Mouse (Mus musculus) lung, embryonic 15.5 days (tissue): Measurements from ENCODE around the gene Mtrr. TPM values are rescaled to one million over a fixed set of nuclear protein-coding genes. Genes with fewer than 3 reads are reported as not detected.

Experiments used
- ATAC-seq: fragments of 200-750 bp; cut with Nextera tagmentation; 2 replicates; pipeline ENCODE4 v1.8.0; 2017; ENCODE audit warnings: moderate number of reproducible peaks, borderline replicate concordance; ENCODE audit not compliant: low FRiP score, low TSS enrichment; ENCODE audit errors: extremely low read depth
- H3K27ac ChIP-seq: fragments of 300-500 bp; sonication (generic); 2 replicates; pipeline ENCODE4 v1.5.1; 2015; ENCODE audit warnings: moderate library complexity, mild to moderate bottlenecking, inconsistent platforms
- H3K27me3 ChIP-seq: fragments of 300-500 bp; sonication (generic); 2 replicates; pipeline ENCODE4 v1.6.1; 2015; ENCODE audit warnings: inconsistent platforms
- H3K36me3 ChIP-seq: fragments of 300-500 bp; sonication (generic); 2 replicates; pipeline ENCODE4 v1.6.1; 2015; ENCODE audit warnings: inconsistent platforms
- H3K4me1 ChIP-seq: fragments of 300-500 bp; sonication (generic); 2 replicates; pipeline ENCODE4 v1.6.1; 2015; ENCODE audit warnings: inconsistent platforms
- H3K4me2 ChIP-seq: fragments of 300-500 bp; sonication (generic); 2 replicates; pipeline ENCODE4 v1.6.1; 2015; ENCODE audit warnings: inconsistent platforms, mild to moderate bottlenecking, moderate library complexity
- H3K4me3 ChIP-seq: fragments of 300-500 bp; sonication (generic); 2 replicates; pipeline ENCODE4 v1.5.1; 2015; ENCODE audit warnings: mild to moderate bottlenecking, inconsistent platforms
- H3K9ac ChIP-seq: fragments of 300-500 bp; sonication (generic); 2 replicates; pipeline ENCODE4 v1.6.1; 2015; ENCODE audit warnings: inconsistent platforms
- H3K9me3 ChIP-seq: fragments of 300-500 bp; sonication (generic); 2 replicates; pipeline ENCODE4 v1.6.1; 2016; ENCODE audit warnings: inconsistent platforms
- WGBS: fragments of 180-500 bp; shearing (Covaris S2); methylation state at CpG from one replicate; pipeline ENCODE4 v1.1.7; 2015; 5-methylcytosine and 5-hydroxymethylcytosine counted together
- polyA plus RNA-seq: library from polyadenylated mRNA; unstranded; fragments of >200 nt; fragmentation: Nextera tagmentation; extraction: Ambion mirVana; gene quantifications from 2 replicates; pipeline ENCODE4 v1.2.1, GENCODE M21; 2015

Mtrr gene
- 20.3 and 23.3 TPM in 2 replicates for polyA plus RNA-seq

DNA sequence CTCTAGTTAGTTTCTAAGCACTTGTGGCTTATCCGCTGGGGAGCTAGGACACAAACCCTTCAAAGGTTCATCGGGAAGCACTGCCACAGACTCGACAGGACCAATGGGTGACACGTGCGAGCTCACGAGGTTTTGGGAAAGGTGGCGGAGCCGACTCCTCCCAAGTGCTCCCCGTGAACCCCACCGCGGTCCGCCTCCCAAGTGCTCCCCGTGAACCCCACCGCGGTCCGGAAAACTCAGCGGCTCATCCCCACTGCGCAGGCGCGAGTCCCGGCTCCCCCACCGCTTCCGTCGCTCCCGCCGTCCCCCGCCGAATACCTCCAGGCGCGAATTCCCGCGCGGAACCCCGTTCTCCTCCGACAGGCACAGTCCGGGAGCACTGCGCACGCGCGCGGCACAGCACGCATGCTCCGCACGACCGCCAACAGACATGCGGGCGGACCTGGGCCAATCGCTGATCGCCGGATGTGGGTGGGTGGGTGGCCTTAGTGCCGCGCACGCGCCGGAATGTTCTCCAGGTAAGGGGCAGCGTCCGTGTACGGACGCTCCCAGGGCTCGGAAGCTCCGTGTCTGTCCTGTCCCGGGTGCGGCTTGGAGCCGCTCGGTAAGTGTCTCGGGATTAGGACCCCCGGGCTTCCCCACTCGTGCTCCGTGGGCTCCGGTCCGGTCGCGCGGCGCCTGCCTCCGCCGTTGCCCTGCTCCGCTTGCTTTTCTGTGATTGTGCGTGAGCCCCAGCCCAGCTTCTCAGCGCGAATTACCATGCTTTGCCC, at the start of gene Mtrr, which contains the start of gene Fastkd3:
Mtrr (minus strand) TSS at position 403 of the 770 bp plus-strand sequence.
Fastkd3 (plus strand) TSS at position 488 of the 770 bp plus-strand sequence.
- Histone ChIP-seq H3K36me3 (peaks cover 38% of the 10 kb centered on the region), H3K27me3 (no peaks in the 10 kb centered on the region), H3K4me1 (peaks cover 15% of the 10 kb centered on the region), H3K4me3 (peak within 1 kb of the TSS; percentile 68), H3K9me3 (no peaks in the 10 kb centered on the region), H3K9ac (peak within 1 kb of the TSS; percentile 66), H3K27ac (peak within 1 kb of the TSS; percentile 85), H3K4me2 (peak within 1 kb of the TSS; percentile 85)
- WGBS: under 1% methylated on average over 57 of the region's 81 CpGs
- ATAC-seq: peak; percentile 98

DNA sequence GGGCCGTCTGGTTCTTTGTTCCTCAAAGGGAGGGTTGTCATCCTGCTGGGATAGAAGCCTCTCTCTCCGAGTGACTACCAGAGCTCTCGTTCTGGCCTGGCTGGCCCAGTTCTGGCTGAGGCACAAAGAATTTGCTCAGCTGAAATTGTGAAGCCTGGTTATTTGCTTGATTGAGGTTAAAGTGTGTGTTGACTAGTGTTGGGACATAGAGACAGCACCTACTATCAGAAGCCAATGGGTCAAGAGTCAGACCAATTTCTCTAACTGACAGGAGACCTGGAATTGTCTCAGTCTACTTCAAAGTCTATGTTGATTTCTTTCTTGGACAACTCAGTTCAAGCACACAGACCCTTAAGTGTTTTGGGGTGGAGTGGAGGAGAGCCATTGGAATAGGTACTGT, 45.1 kb upstream of the Mtrr start:
- no peak overlapping the region for H3K4me3 ChIP-seq
- no peak for ATAC-seq
- no peak overlapping the region for H3K4me2 ChIP-seq
- H3K36me3 ChIP-seq: peaks cover 23% of the 10 kb centered on the region
- H3K9me3 ChIP-seq: no peaks in the 10 kb centered on the region
- H3K4me1 ChIP-seq: no peaks in the 10 kb centered on the region
- no peaks in the 10 kb centered on the region for H3K27me3 ChIP-seq
- 52% methylated on average over 3 of the region's 3 CpGs for WGBS
- no peak overlapping the region for H3K27ac ChIP-seq
- no peak overlapping the region for H3K9ac ChIP-seq

DNA sequence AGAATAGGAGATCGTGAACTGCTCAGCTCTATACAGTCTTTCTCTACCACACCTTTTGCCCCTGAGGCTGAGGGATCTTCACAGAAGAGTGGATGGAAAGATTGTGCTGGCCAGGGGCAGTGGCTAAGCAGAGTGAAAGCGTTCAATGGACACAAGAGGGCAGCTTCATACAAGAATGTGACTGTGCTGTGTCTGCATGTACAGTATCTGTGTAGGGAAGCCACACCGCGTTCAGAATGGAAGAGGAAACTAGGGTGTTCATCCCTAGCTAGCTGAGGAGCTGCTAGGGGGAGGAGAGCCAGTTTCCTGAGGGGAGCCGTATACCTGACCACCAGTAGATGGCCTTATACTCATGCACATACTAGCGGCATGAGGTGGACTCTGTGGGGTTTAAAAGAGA, 40.8 kb upstream of the Mtrr start:
- peaks cover 4% of the 10 kb centered on the region; the same call in 1 of the 2 replicates for H3K9me3 ChIP-seq
- no peak overlapping the region for H3K4me2 ChIP-seq
- no peaks in the 10 kb centered on the region for H3K4me1 ChIP-seq
- peak; percentile 35; the same call in 1 of the 2 replicates for ATAC-seq
- no peak overlapping the region for H3K4me3 ChIP-seq
- no peak overlapping the region for H3K27ac ChIP-seq
- no peak overlapping the region for H3K9ac ChIP-seq
- peaks cover 27% of the 10 kb centered on the region for H3K36me3 ChIP-seq
- WGBS: 51% methylated on average over 6 of the region's 6 CpGs
- H3K27me3 ChIP-seq: no peaks in the 10 kb centered on the region

DNA sequence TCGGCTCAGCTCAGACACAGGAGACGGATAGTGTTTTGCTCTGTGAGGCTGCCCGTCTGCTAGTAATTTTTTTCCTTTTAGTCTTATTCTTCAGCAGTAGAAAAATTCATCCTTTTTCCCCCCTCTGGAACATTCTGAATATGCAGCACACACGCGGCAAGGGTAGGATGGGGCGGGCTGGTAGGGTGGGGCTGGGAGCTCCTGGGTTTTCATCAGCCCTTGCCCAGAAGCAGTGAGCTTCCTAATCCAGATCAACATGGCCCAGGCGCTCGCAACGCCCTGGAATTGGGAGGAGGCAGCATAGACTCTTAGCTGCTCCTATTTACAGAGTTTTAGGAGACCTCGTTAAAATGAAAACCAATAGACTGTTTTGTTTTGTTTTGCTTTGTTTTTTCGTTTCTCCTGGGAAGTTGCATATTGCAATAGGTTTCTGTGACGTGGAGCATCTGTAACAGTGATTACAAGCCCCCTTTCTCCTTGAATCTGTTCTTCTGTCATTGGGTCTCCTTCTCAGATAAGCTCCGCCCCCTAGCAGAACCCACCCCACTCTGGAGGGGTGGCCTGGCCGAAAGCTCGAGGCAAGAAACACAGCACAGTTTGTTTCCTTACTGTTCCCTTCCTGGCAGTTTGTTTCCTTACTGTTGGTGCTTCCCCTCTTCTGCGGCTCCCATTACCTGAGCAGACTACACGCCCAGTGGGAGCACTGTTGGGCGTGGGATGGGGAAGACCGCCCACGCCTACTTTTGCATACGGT, 25.9 kb upstream of the Mtrr start:
- Histone ChIP-seq H3K4me1 (peaks cover 10% of the 10 kb centered on the region; the same call in 1 of the 2 replicates), H3K4me2 (peak overlapping the region; percentile 48), H3K27me3 (no peaks in the 10 kb centered on the region), H3K36me3 (no peaks in the 10 kb centered on the region), H3K9ac (0 out of 2 replicates have a peak overlapping the region, but pooled peaks have one; percentile 9), H3K27ac (peak overlapping the region; percentile 39), H3K9me3 (no peaks in the 10 kb centered on the region), H3K4me3 (peak overlapping the region; percentile 14)
- WGBS: 42% methylated on average over 21 of the region's 21 CpGs
- peak; percentile 73 for ATAC-seq

DNA sequence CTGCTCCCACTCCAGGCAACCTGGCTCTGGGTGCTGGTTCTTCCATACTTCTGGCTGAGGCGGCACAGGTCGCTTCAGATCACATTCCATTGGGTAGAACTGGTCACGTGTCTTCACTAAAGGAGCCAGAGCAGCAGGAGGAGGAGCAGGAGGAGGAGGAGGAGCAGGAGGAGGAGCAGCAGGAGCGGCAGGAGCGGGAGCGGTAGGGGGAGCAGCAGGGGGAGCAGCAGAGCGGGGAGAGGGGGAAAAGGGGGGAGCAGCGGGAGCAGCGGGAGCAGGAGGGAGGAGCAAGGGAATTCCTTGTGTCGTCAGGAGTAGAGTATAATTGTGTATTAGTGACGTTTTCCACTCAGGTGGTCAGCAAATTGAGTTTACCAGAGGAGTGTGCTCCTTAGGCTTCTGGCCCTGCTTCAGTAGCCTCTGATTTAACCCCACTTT, 23.8 kb upstream of the Mtrr start:
- Histone ChIP-seq H3K27ac (no peak overlapping the region), H3K36me3 (no peaks in the 10 kb centered on the region), H3K9me3 (no peaks in the 10 kb centered on the region), H3K27me3 (no peaks in the 10 kb centered on the region), H3K9ac (peak overlapping the region; percentile 15; the same call in 1 of the 2 replicates), H3K4me1 (peaks cover 20% of the 10 kb centered on the region; the same call in 1 of the 2 replicates), H3K4me2 (peak overlapping the region; percentile 50), H3K4me3 (peak overlapping the region; percentile 28)
- peak; percentile 68; the same call in 1 of the 2 replicates for ATAC-seq
- 5% methylated on average over 11 of the region's 11 CpGs for WGBS

DNA sequence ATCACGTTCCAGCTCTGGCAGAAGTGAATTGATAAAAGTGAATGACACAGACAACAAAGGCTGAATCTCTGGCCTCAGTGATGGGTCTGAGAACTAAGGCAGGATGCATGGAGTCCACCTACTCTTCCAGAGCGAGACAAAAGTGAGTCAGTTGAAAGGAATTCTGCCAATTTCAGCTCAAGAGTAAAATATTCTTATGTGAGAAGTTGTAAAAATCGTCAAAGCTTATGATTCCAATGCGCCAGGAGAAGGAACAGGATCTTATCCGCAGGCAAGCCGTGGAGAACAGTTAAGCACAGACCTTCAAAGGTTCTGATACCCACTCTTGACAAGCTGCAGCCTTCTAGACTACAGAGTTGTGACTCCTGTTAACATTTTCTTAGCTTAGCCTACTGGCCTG, 21.1 kb upstream of the Mtrr start:
- Histone ChIP-seq H3K27ac (no peak overlapping the region), H3K9ac (no peak overlapping the region), H3K27me3 (no peaks in the 10 kb centered on the region), H3K4me2 (no peak overlapping the region), H3K4me3 (no peak overlapping the region), H3K4me1 (peaks cover 15% of the 10 kb centered on the region; the same call in 1 of the 2 replicates), H3K9me3 (no peaks in the 10 kb centered on the region), H3K36me3 (no peaks in the 10 kb centered on the region)
- no peak for ATAC-seq
- 74% methylated on average over 6 of the region's 6 CpGs for WGBS

DNA sequence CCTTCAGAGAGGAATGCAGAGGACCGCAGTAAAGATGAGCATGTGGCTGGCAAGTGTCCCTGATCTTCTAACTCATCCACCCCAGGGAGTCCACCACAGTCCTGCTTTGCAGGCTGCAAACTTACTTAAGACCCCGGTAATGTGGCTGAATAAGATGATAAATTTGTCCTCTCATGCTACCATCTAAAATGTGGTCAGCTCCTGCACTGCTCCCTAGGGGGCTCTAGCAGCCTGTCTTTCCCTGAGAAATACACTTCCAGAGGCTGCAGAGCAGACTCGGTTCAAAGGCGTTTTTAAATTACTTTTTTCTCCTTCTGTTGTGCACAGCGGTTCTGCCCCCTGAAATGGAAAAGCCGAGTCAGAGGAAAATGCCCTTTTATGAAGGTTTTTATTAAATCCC, 19.2 kb upstream of the Mtrr start:
- H3K9ac ChIP-seq: no peak overlapping the region
- ATAC-seq: peak; percentile 37; the same call in 1 of the 2 replicates
- H3K4me1 ChIP-seq: peaks cover 10% of the 10 kb centered on the region; the same call in 1 of the 2 replicates
- no peaks in the 10 kb centered on the region for H3K36me3 ChIP-seq
- WGBS: 12% methylated on average over 6 of the region's 6 CpGs
- H3K27me3 ChIP-seq: no peaks in the 10 kb centered on the region
- no peak overlapping the region for H3K4me3 ChIP-seq
- peak overlapping the region; percentile 55 for H3K27ac ChIP-seq
- no peaks in the 10 kb centered on the region for H3K9me3 ChIP-seq
- H3K4me2 ChIP-seq: no peak overlapping the region

DNA sequence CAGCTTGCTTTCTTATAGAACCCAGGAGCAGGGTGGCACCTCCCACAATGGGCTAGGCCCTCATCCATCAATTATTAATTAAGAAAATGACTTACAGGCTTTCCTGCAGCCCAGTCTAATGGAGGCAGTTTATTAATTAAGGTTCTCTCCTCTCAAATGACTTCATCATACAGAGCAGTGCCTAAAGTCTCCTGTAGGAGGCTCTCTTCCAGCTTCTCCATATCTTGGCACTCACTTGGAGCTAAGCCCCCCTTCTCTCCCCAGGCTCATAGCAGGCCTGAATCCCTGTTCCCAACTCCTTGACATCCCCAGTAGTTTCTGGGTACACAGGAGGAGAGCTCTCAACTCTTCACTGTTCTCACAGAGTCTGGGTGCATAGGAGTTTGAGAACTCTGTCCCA, 17.0 kb upstream of the Mtrr start:
- H3K27me3 ChIP-seq: no peaks in the 10 kb centered on the region
- no peak overlapping the region for H3K4me3 ChIP-seq
- no peak overlapping the region for H3K27ac ChIP-seq

DNA sequence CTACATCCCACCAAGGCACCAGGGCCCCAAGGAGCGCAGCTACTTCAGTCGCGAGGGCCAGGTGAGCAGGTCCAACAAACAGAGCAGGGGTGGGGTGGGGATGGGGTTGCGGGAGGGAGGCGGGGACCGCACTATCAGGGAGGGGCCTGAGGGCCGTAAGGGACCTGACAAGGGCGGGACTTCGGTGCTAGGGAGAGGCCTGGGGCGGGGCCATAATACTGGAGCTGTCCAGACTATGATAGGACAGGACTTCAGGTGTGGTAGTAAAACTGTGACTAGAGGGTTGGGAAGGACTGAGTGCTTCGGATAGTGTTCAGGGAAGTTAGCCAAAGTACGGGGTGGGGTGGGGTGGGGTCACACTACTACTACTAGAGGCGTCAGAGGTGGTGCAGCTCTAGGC, 15.7 kb upstream of the Mtrr start:
- H3K4me3 ChIP-seq: peak overlapping the region; percentile 5; the same call in 1 of the 2 replicates
- H3K4me1 ChIP-seq: peaks cover 10% of the 10 kb centered on the region; the same call in 1 of the 2 replicates
- H3K4me2 ChIP-seq: peak overlapping the region; percentile 43
- H3K27me3 ChIP-seq: no peaks in the 10 kb centered on the region
- H3K36me3 ChIP-seq: peaks cover 8% of the 10 kb centered on the region
- H3K27ac ChIP-seq: no peak overlapping the region
- peak; percentile 44; the same call in 1 of the 2 replicates for ATAC-seq
- no peaks in the 10 kb centered on the region for H3K9me3 ChIP-seq
- WGBS: 16% methylated on average over 13 of the region's 13 CpGs
- H3K9ac ChIP-seq: no peak overlapping the region

More for the DNA sequence above, 17.0 kb upstream of the Mtrr start:
- Histone ChIP-seq H3K36me3 (no peaks in the 10 kb centered on the region), H3K9me3 (no peaks in the 10 kb centered on the region), H3K4me2 (no peak overlapping the region), H3K9ac (no peak overlapping the region), H3K4me1 (peaks cover 10% of the 10 kb centered on the region; the same call in 1 of the 2 replicates)
- no peak for ATAC-seq

DNA sequence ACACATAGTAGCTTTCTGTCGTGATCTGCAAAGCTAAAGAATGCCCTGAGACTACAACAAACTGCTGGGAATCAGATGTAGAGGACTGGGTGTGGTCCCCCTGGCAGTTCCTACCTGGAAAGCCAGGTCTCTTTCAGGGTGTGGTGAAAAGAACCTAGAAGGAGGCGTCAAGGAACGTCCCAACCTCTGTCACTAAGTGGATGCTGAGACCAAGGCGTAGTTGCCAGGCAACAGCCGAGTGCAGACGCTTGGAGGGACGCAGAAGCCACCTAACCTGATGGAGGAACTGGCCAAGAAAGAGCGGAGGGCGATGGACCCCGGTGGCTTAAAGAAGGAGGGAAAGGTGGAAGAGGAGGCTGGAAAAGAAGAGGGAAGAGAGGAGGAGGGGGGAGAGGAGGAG, 15.2 kb upstream of the Mtrr start, which contains the start of gene 1700001L19Rik:
1700001L19Rik (plus strand) TSS at position 223 of the 400 bp plus-strand sequence.
- Histone ChIP-seq H3K27me3 (no peaks in the 10 kb centered on the region), H3K27ac (no peak within 1 kb of the TSS), H3K4me3 (peak within 1 kb of the TSS; percentile 5; the same call in 1 of the 2 replicates)

DNA sequence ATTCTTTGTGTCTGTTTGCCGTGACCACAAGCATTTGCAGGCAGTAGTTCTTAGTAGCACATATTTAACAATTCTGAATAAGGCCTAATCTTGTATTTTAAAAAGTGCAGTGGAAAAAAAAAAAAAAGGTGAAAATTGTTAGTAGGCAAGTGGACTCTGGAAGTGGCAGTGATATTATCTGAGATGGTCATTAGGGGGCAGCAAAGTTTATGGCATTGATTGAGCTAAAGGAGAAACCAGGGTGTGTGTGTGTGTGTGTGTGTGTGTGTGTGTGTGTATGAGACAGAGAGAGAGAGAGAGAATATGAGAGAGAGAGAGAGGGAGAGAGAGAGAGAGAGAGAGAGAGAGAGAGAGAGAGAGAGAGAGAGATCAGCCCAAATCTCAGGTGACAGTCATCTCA, 11.8 kb upstream of the Mtrr start:
- Histone ChIP-seq H3K4me2 (no peak overlapping the region), H3K9me3 (no peaks in the 10 kb centered on the region), H3K27me3 (no peaks in the 10 kb centered on the region), H3K4me3 (no peak overlapping the region), H3K4me1 (no peaks in the 10 kb centered on the region), H3K9ac (no peak overlapping the region), H3K27ac (no peak overlapping the region), H3K36me3 (peaks cover 44% of the 10 kb centered on the region)
- 69% methylated on average over 1 of the region's 1 CpGs for WGBS
- no peak for ATAC-seq

More for the DNA sequence above, 15.2 kb upstream of the Mtrr start, which contains the start of gene 1700001L19Rik:
- Histone ChIP-seq H3K4me1 (peaks cover 10% of the 10 kb centered on the region; the same call in 1 of the 2 replicates), H3K9ac (no peak within 1 kb of the TSS), H3K9me3 (no peaks in the 10 kb centered on the region), H3K4me2 (peak within 1 kb of the TSS; percentile 43), H3K36me3 (peaks cover 12% of the 10 kb centered on the region)
- WGBS: 9% methylated on average over 9 of the region's 10 CpGs
- ATAC-seq: no peak
